Mouse (Mus musculus) spleen, embryonic (tissue): ENCODE measurements at regions not wholly inside any gene's neighbourhood (a gene's known extent, or its start where the extent isn't known, plus 50 kb on each side); places are given as distances from the start of the nearest gene placed in this dataset.

Experiments used
- CTCF ChIA-PET: fragments of 350-600 bp; sonication (Branson Sonifier 250); formaldehyde crosslinking; loops from one replicate; lab custom pipeline; 2022; lab: Charles Lee

- CTCF ChIA-PET: no interaction called here
These were observed 221.7 kb upstream of the Pde3a start for GRCm38 (mm10) chr6:141027353-141027752.

DNA sequence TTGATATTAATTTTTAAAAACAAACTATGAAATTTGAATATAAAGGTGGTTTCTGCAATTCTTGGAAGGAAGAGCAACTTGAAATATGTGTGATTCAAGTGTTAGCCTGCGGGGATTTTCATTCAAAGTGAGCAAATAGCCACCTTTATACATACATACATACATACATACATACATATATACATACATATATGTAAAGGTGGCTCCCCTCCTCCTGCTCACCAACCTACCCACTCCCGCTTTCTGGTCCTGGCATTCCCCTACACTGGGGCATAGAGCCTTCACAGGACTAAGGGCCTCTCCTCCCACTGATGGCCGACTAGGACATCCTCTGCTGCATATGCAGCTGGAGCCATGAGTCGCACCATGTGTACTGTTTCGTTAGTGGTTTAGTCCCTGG is 221.3 kb upstream of the Pde3a start:
- CTCF ChIA-PET: no interaction called here

DNA sequence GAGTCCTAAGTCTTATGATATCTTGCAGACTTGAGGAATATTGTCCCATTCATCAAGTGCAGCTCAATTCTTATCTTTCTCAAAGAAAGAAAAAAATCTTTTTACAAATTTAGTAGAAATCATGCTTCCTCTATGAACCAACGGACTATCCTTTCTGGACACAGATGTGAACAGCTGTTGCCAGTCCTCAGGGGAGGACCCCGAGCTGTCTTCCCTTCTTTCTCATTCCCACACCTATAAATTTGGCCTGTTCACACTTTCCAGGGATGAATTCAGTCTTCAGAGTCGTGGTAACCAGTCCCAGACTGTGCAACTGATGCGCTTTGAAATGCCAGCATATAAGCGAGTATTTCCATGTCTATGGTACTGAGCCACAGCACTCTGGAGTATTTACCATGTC is 214.2 kb upstream of the Pde3a start:
- CTCF ChIA-PET: no interaction called here

GRCm38 (mm10) chr6:141041358-141041757 is 207.7 kb upstream of the Pde3a start:
- CTCF ChIA-PET: no interaction called here

DNA sequence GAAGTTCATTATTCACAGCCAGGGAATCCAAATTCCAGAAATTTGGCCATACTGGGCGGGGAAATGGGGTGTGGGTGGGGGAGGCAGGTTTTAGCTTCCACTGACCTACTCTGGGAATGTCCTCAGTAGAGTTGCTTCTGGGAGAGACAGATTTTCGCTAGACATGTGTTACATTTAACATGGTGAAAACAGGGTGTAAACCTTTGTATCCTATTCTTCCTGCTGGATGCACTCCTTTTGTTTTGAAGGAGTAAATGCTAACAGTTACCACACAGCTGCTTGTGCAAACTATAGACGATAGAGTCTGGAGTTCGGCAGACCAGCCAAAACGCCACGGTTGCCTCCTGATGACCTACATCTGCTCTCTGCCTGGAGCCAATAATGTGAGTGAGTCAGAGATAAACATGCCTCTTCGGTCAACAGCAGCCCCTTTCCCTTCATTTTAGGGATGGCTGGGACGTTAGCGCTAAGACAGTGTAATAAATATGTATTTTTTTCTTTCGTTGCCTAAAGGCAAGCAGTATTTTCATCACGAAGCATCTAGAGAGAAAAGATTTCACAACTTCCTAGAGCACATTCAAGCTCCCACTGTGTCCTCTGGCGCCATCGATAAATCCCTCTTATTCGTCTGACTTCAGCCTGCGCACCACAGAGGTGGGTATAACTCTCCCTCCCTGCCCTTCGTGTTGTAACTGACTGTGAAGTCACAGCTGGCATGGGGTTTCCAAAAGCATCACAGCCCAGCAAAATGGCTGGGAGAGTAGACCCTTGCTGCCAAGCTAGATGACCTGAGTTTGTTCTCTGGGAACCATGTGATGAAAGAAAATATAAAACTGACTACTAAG is 207.1 kb upstream of the Pde3a start:
- CTCF ChIA-PET: no interaction called here

- CTCF ChIA-PET: no interaction called here
These were observed 200.8 kb upstream of the Pde3a start for GRCm38 (mm10) chr6:141048271-141048670.

DNA sequence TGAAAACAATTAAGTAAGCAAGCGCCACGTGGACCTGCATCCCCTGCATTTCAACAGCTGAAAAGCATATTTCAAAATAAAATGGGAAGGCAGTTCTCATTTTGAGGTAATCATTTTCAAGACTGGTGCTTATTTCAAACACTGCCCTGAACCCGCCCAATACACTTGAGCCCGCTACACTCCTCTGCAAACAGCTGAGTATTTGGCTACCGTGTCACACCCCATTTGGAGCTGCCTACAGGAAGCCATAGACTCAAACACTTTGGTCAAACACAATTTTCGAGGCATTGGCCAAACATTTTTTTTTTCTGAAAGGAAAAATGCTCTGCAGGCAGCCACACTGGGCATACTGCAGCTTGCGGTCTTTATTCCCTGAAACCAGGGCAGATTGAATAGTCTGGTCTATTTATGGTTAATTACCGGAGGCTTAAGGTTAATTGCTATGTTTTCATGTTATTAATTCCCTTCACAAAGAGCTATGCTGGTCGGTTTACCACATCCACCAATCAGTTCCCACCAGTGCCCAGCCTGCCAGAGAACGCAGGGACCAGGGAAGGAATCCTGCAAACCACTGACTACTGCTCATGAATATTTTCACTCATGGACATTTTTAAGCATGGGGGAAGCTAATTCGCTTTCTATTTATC is 198.9 kb upstream of the Pde3a start:
- CTCF ChIA-PET: no interaction called here

- CTCF ChIA-PET: no interaction called here
These were observed 195.0 kb upstream of the Pde3a start for GRCm38 (mm10) chr6:141054026-141054425.

DNA sequence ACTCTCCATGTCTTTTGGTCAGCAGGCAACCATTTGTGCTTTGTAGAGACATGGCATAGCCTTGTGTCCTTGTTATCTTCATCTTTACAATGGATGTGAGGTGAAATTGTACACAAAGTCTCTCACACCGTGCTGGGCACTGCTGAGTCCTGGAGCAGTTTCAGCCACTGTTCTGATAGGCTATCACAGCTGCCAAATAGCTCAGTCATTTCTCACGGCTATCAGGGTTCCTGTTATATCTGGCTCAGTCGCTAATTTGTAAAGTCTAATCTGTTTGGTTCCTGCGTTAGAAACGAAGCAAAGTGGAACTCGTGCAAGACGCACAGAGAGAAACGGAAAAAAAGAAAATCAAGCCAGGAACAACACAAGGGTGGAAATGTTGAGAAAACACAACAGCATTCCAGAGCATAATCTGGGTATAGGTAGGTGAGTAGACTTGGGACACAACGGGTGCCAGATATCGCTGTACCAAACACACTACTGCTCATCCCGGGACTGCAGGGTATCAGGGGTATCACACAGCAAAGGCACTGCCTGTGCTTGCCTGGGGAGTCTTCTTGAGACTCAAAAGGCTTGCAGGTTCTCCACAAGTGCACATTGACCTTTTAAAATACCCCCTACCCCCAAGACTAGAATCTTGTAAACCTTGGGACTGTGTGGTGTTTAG is 189.7 kb upstream of the Pde3a start:
- CTCF ChIA-PET: no interaction called here

DNA sequence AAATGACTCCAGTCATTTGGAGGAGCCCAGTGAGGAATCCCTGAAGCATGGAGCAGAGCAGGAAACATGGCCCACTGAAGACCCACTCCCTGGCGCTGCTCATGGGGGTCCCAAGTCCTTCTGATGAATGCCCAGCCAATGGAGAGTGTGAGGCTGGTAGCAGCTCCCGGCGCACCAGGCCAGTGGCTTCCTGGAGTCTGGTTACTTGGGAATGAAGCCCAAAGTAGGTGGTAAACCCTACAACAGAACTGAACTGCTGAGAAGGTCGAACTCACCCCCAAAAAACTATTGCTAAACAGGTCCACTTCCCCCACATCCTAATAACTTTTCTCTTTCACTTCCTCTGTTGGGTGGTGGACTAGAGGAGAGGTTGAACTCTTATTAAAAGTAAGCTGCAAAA is 183.3 kb upstream of the Pde3a start:
- CTCF ChIA-PET: no interaction called here

DNA sequence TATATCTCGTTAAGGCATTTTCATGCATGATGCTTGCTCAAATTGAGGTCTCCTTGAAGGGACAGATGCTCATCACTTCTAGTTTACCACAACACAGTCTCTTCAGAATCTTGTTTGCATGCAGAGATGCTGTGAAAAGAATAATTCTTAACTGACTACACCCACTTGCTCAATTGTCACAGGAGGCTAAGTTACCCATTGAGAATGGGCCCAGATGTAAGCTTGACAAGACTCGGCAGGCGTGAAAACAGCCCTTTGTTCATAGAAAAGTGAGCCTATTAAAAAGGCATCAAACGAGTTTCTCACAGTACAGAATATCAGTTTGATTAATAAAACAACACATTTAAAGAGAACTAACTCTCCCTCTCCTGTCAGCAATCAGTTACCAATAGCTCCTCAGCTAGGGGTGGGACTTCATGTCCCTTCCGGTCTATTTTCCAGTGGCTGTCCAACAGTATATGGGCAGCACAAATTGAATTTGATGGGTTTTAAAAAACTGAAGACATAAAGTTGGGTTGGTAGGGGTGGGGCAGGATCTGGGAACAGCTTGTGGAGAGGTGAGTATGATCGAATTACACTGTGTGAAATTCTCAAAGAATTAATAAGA is 180.1 kb upstream of the Pde3a start:
- CTCF ChIA-PET: no interaction called here

DNA sequence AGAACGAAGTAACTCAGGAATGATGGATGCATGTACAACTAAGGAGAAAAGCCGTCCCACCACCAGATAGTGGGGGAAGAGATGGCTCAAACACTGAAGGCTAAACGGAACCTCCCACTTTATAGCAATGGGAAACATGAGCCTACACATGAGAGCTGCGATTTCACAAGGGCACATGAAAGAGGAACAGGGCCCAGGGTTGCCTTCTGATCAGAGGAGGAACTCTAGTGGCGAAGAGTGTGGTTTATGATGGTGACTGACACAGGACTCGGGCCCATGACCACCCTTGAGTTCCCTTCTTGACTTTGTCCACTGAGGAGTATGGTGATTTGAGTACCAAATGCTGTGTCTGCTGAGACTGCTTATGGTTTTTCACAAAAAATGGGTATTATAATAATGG is 179.2 kb upstream of the Pde3a start:
- CTCF ChIA-PET: no interaction called here

DNA sequence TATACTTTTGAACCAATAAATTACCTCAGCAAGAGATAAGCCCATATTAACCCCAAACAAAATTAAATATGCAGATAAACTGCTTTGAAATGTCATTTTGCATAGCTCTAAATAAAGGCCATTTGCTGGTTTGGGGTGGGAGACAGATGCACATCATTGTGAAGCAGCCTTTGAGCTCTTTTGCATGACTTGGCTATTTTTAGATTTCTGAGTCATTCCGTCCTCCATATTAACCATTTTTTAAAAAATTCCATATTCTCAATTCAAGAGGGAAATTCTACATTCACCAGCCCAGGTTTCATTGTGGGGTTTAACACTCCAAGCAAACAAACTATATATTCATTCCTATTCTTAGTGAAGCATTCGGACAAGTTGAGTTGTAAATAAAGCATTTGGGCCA is 177.6 kb upstream of the Pde3a start:
- CTCF ChIA-PET: no interaction called here

DNA sequence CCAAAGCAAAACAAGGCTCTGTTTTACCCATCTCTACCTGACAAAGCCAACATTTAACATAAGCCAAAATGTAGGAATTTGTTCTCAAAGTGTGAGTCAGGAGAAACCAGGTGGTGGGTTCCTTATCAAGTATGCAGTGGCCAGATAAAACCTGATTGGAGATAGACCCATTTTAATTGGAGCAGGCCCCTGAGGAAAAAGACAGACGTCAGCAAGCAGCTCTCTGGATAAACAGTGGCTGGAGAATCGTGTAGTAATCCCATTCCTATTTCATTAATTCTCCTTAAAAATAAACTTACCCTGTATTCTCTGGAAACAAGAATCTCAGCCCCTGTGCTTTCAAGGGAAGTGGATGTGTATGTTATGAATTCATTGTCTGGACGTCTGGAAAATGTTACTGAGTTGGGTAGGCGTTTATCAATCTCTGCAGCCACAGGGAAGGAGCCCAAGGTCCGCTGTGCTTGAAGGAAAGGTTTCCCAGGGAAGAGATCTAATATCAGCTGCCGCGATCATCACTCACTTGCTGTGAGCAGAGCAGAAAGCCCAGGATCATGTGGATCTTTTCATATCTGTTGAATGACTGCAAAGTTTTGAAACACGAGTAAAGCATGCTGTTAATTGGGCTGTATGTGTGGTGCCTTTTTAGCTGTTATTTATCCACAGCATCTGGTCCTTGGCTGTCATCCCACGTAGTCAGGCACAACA is 157.8 kb upstream of the Pde3a start:
- CTCF ChIA-PET: no interaction called here

DNA sequence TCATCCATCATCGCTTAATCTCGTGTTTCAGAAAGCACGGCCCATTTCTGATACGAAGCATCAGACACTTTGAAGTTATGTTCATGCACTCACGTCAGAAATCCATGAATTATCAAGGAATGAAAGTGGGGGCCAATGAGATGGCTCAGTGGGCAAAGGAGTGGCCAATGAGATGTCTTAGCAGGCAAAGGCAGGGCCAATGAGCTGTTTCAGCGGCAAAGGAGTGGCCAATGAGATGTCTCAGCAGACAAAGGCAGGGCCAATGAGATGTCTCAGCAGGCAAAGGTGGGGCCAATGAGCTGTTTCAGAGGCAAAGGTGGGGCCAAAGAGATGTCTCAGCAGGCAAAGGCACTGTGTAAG is 157.3 kb upstream of the Pde3a start:
- CTCF ChIA-PET: no interaction called here

- CTCF ChIA-PET: no interaction called here
These were observed 151.5 kb upstream of the Pde3a start for GRCm38 (mm10) chr6:141097338-141098122.

DNA sequence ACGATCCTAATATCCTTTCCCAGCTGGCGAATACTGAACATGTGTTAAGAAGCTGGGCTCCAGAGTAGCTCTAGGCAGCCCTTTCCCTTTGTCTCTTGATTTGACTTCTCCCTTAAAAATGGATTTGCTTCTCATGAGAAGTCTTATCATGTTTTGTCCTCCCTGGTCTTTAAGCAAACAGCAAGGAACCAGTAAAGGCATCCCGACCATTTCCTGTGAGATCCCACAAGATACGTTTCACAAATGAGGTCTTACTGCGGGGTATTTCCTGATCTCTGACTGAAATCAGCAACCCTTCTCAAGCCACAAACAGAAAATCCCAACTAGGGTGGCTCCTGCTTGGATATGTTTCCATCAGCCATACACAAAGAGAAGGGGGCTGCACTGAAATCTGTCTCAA is 130.8 kb upstream of the Pde3a start:
- CTCF ChIA-PET: no interaction called here

- CTCF ChIA-PET: no interaction called here
These were observed 122.3 kb upstream of the Pde3a start for GRCm38 (mm10) chr6:141126614-141127396.

GRCm38 (mm10) chr6:141129596-141129995 is 119.5 kb upstream of the Pde3a start:
- CTCF ChIA-PET: no interaction called here

DNA sequence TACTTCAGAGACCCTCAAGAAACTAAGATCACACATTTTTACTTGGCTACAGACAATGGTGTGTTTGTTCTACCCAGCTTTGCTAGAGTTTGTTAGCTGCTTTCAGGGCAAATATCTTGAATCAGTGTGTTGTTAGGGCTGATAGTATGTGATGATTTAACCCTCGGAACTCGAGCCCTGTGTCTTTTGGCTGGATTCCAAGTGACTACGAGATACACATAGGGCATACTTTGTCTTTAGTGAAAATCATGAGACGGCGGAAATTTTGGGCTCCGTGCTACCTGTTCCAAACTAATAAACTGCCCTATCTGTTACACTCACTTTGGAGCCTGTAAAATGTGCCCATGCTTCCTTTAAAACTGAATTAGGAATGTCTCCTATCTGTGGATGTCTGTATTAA is 114.9 kb upstream of the Pde3a start:
- CTCF ChIA-PET: no interaction called here
